Mouse (Mus musculus): ENCODE results near the gene Zkscan16. TPM values are rescaled to one million over a fixed set of nuclear protein-coding genes. Genes with fewer than 3 reads are reported as not detected.

Gene Zkscan16
- total RNA-seq, 2 experiments from 2014 or later, result not detected

GRCm38 (mm10) chr4:58934746-58935476 is 8.5 kb upstream of the Zkscan16 start:
- intact Hi-C loops (cut with DNase I), result no loop called here
- peak; percentile 26 for DNase-seq (ENCODE audit: low spot score)

DNA sequence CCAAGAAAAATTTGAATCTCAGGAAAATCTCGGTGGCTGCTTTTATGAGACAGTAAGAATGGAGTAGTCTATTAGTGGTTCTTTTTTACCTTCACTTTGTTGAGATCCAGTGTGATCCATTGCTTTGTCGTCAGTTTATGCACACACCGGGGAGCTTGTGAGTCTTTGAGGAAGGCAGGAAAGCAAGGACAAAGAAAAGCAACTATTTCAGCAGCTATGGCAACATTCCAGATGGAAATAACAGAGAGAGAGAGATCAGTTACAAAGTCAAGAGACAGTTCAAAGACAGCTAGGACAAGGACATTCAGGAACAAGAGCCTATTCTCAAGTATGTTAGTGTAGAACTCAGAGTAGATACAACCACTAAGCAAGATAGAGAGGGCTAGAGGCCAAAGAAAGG is 7.6 kb upstream of the Zkscan16 start:
- DNase-seq (ENCODE audit: low spot score), result no peak
- intact Hi-C loops (cut with DNase I), result no loop called here

DNA sequence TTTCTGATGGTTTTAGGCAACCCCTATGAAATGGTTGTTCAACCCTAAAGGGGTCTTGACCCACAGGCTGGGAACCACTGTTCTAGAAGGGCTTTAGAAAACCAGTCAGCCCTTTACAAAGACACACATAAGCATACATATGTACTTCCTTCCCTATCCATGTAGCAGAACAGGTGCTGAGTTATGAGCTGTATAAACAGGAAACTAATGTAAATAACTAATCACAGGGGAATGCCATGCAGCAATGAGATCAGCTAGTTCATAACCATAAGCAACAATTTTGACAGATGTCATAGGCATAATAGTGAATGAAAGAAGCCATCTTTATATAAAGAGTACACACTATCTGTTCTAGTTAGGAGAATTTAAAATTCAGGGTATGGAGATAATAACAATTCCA is 1.8 kb upstream of the Zkscan16 start:
- intact Hi-C loops (cut with DNase I), result no loop called here
- no peak for DNase-seq (ENCODE audit: low spot score)

DNA sequence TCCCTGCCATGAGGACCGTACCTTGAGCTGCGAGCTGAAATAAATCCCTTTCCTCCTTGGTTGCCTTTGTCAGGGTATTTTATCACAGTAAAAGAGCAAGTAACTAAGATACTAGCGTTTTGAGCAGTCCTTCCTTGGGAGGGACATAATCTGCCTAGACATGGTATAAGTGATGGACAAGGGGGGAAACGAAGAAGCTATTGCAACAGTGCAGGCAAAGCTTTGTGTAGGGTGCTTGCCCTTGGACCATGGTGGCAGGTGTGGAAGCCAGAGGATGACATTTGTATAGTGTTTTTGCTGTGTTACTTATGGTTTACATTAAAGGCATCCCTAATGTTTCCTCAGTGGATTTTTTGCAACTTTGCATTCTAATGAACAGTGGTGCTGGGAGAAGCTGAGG is 486 bp upstream of the Zkscan16 start:
- intact Hi-C loops (cut with DNase I), result no loop called here
- DNase-seq (ENCODE audit: low spot score), result no peak

DNA sequence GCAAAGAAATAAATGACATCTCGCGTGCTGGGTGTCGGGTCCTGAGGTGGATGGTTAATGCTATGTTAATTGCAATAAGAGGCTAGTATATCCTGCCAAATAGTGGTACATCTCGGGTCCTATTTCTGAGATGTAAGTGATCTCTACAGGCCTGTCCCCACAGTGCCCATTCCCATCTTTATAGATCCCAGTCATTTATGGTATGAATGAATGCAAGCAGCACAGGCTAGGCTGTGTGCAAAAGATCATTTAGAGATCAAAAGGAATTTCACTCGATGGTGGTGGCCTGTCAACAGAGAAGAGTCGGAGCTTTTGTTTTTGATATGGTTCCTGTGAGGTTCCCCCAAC is 752 bp downstream of the Zkscan16 start:
- DNase-seq (ENCODE audit: low spot score), result no peak
- intact Hi-C loops (cut with DNase I), result no loop called here

GRCm38 (mm10) chr4:58944695-58945094 is 1.3 kb downstream of the Zkscan16 start:
- intact Hi-C loops (cut with DNase I), result no loop called here
- no peak for DNase-seq (ENCODE audit: low spot score)

- DNase-seq (ENCODE audit: low spot score), result no peak
- intact Hi-C loops (cut with DNase I), result no loop called here
These were observed 5.0 kb downstream of the Zkscan16 start for GRCm38 (mm10) chr4:58948391-58948790.

DNA sequence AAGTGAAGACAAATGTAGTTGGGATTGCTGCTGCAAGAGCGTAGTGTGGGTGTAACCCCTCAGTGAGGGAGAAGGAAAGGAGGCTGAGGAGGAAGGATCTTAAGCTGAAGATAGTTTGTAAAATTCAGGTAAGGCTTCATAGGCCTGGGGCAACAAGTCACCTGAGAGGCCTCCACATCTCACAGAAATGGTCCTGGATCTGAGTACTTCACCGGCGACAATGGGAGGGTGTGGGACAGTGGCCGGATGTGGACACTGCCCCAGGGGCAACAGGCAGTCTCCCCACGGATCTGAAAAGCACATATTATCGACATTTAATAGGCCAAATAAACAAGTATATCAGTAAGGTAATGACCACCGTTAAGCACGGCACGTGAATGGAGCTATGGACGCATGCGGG is 9.2 kb downstream of the Zkscan16 start:
- intact Hi-C loops (cut with DNase I), result no loop called here
- DNase-seq (ENCODE audit: low spot score), result no peak

DNA sequence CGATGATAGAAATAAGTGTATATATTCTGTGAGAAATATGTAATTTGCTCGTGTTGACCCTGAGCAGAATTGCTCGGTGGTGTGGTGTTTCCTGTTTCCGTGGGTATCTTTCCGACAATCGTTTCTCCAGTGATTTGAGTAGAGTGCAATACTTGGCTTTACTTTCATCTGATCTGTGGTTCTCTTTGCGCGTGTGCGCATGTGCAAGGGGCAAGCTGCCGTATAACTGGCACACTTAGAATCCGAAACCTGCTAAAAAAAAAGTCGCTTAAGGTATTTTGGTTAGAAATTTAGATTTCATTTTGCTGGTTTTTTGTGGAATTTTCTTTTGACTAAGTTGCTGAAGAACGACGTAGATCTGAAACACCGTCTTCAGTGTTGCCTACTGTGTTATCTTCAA is 18.3 kb downstream of the Zkscan16 start:
- no peak for DNase-seq (ENCODE audit: low spot score)
- intact Hi-C loops (cut with DNase I), result no loop called here

GRCm38 (mm10) chr4:58963271-58963670 is 19.8 kb downstream of the Zkscan16 start:
- intact Hi-C loops (cut with DNase I), result no loop called here
- no peak for DNase-seq (ENCODE audit: low spot score)

- intact Hi-C loops (cut with DNase I), result no loop called here
- DNase-seq (ENCODE audit: low spot score), result no peak
These were observed 21.7 kb downstream of the Zkscan16 start for GRCm38 (mm10) chr4:58965136-58965535.

GRCm38 (mm10) chr4:58970678-58971077 is 27.2 kb downstream of the Zkscan16 start:
- no peak for DNase-seq (ENCODE audit: low spot score)
- intact Hi-C loops (cut with DNase I), result no loop called here

DNA sequence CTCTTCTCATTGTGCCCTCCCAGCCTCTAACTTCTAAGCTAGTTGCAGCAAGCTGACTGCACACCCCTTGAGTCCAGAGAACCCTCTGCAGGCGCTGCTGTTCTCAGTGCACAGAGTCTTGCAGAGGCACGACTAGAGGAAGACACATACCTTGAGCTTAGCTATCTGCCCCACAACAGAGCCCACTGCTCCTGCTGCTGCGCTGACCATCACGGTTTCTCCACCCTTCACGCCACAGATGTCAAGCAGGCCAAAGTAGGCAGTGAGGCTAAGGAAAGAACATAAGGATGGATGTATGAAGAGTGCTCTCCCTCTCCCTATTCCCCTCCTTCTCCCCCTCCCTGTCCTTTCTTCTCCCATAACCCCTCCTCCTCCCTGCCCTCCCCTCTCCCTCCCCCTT is 32.3 kb downstream of the Zkscan16 start:
- DNase-seq (ENCODE audit: low spot score), result no peak
- intact Hi-C loops (cut with DNase I), result no loop called here

DNA sequence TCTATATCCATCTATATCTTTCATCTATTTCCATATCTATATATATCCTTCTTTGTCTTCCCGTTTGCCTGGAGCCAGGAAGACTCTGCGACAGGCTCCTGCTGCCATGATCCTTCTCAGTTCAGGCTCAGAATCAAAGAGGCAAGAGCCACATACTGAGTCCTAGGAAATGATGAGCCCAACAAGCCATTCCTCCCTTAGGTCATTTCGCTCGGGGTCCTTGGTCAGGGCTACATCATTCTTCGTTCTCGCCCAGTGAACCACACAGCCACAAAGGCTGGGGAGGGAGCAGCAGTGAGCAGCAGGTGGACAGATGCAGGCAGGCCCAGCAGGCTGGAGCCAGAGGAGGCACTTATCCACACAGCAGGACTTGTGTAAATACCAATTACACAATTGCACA is 38.0 kb downstream of the Zkscan16 start:
- intact Hi-C loops (cut with DNase I), result no loop called here
- no peak for DNase-seq (ENCODE audit: low spot score)

GRCm38 (mm10) chr4:58982806-58983205 is 39.4 kb downstream of the Zkscan16 start:
- DNase-seq (ENCODE audit: low spot score), result no peak
- intact Hi-C loops (cut with DNase I), result no loop called here

DNA sequence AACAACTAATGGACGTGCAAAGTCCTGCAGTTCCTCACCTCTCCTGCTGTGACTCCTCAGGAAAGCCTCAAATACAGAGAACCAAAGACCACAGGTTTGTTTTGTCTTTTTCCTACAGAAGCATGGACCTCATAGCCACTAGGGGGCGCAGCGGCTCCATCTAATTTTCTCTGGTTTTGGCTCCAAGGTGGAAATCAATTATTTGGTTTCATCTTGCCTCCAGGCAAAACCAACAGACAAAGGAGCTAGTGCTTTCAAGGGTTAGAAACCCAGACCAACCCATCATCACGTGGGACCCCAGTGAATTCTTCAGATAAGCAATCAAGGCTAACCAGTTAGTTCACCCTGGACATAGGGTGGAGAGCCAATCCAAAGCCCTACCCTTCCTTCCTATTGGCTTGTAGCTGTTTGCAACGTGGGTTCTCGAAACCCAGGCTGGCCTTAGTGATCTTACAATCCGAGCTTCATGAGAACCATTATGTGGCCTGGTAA is 41.8 kb downstream of the Zkscan16 start:
- DNase-seq (ENCODE audit: low spot score), result peak; percentile 32
- intact Hi-C loops (cut with DNase I), result loop anchor here (1.0 to 5.0 kb wide), 2 partner anchors 14 to 352 kb away; no protein-coding TSS in a partner anchor

DNA sequence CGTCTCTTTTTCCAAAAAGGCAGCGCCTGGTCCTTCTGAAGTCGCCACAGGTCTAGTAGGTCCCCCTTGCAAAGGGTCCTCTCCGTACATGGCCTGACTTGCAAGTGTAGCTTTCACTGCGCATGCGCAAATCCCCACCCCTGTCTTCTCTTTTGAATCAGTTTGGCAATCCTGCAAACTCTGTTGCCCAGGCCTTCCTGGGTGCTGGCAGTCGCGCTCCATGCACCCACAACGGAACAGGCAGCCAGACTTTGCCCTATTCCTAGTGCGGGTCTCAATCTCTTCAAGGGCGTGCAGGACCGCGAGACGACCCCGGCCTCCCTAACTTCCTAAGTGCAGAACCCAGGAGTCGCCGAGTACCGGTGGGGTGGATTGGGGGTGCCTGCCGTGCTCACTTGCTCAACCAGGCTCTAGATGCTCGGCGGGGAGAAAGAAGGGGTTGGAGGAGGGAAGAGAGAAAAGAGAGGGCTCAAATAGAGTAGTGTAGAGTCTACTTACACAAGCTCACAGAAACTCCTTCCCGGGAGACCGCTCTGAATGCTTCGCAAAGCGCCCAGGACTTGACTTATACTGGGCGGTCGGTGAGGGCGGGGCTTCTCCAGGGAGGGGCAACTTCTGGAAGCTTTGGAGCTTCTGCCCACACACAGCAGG is 43.2 kb downstream of the Zkscan16 start, which contains the start of gene Ptgr1:
TSS of gene Ptgr1 (minus strand) at position 580 of the 651 bp plus-strand sequence.
- peak; percentile 53 for DNase-seq (ENCODE audit: low spot score)
- intact Hi-C loops (cut with DNase I), result loop anchor here (5.0 kb wide), 1 partner anchor 351 kb away; no protein-coding TSS in a partner anchor

DNA sequence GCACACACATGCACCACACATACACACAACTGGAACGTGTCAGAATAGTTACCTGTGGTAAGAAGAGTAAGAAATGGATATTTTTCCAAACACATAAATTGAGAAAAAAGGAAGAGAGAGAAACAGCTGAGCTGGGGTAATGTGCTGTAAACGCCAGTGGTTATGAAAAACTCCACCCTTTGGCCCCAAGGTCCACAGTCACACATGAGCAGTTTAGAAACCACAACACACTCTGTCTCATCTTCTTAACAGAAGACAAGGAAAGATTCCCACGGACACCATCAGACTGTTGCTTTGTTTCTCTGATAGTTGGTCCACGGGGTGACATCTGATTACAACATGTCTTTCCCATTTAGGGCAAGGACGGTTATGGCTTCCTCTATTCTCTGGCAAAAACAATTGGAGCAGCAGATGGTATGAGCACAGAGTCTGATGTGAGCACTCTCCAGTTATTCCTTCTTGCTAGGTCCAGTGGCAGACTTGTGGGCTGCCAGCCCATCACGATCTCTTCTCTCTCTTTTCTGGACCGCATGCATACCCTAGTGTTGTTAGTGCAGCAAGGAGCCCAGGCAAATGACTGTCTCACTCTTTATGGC is 46.0 kb downstream of the Zkscan16 start:
- no peak for DNase-seq (ENCODE audit: low spot score)
- intact Hi-C loops (cut with DNase I), result loop anchor here (5.0 kb wide), 1 partner anchor 348 kb away; no protein-coding TSS in a partner anchor

DNA sequence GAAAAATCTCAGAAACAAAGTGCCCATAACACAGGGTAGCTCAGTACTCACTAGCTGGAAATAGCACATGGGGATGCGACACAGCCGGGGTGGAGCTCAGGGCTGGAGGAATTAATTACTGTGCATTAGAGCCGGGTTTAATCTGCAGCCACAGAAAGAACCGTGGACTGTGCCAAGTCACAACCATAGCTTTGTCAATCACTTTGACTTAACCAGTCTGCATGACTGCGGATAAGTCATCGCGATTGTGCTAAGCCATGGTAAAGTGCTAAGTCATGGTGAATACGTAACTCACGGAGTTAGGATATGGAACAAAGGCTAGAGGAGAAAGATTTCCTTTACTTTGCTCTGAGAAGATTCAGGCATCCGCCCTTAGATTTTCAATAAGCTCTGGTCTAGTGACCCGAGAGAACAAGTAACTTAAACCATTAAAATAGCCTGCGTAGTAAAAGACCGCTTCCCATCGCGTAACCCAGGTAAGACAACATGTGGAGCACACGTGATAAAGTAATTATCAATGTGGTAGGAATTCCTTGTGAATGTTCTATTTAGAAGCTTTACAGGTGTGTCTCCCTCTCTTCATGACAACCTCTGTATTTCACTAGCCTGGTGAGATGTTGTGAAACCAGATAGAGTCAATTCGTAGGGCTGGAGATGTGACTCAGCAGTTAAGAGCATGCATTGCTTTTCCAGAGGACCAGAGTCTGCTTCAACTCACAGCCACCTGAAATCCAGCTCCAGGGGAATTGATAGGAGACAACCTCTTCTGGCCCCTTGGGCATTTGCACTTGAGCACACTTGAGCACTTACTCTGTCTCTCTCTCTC is 47.4 kb downstream of the Zkscan16 start:
- no peak for DNase-seq (ENCODE audit: low spot score)
- intact Hi-C loops (cut with DNase I), result loop anchor here (10.0 kb wide), 1 partner anchor 726 kb away; no protein-coding TSS in a partner anchor

- intact Hi-C loops (cut with DNase I), result loop anchor here (10.0 kb wide), 1 partner anchor 727 kb away; no protein-coding TSS in a partner anchor
These were observed 48.8 kb downstream of the Zkscan16 start for GRCm38 (mm10) chr4:58992195-58992594.

More at GRCm38 (mm10) chr4:58992195-58992594, 48.8 kb downstream of the Zkscan16 start:
- no peak for DNase-seq (ENCODE audit: low spot score)

Measured in heart, postnatal 25 days (tissue).